Mouse (Mus musculus) olfactory bulb, adult 2 months (tissue): ENCODE measurements around the gene Ppp4r2.

Source experiments
- CTCF ChIP-seq: fragments of 200-500 bp; IDR thresholded peaks from 2 replicates; pipeline ENCODE4 v1.5.1; 2012; ENCODE audit warnings: low read depth, mild to moderate bottlenecking, low read length, moderate library complexity; ENCODE audit not compliant: insufficient read depth
- POLR2A ChIP-seq: fragments of 200-500 bp; IDR thresholded peaks from 2 replicates; pipeline ENCODE4 v1.6.1; 2012; ENCODE audit warnings: mild to moderate bottlenecking, low read depth, low read length, moderate library complexity; ENCODE audit not compliant: insufficient read depth

DNA sequence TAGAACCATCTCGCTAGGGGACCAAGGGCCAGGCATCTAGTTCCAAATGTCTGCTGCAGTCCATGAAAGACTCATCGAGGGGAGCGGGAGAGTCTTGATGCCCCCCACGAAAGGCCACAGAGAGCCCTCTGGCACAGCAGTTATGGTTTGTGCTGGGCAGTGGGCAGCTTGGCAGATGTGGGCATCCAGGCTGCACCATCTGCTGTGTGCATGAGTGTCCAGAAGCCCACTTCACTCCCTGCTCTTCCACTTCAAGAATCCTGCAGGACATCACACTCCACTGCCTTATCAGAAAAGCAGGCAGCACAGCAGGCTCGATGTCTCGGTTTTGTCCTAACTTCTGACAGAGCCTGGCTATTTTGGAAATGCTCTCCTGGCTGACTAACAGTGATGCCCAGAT, 55.9 kb downstream of the Ppp4r2 start:
- no peak for TF ChIP-seq CTCF
- TF ChIP-seq POLR2A, result no peak
